Mouse (Mus musculus) retina, embryonic 14.5 days (tissue): ENCODE results near the gene Dgki.
A peak's percentile ranks its signal among the peaks of the same experiment; 100 is the strongest.

Experiments
- DNase-seq: peaks from one replicate; pipeline ENCODE4 v3.0.0-alpha.2; 2015; ENCODE audit warnings: low spot score

The Dgki gene

DNA sequence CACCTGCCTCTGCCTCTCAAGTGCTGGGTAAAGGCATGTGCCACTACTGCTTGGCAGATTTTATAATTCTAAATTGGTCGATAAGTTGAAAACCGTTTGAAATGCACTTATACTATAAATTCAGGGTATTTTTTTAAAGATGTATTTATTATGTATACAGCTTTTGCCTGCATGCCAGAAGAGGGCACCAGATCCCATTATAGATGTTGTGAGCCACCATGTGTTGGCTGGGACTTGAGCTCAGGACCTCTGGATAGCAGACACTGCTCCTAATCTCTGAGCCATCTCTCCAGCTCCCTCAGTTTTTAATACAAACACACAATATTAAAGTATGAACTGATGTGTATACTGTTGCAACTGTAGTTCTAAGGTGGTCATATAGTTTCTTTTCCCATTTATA lies 288.4 kb downstream of the Dgki start:
- no peak for DNase-seq

GRCm38 (mm10) chr6:37007573-37007972 lies 292.4 kb downstream of the Dgki start:
- no peak for DNase-seq

DNA sequence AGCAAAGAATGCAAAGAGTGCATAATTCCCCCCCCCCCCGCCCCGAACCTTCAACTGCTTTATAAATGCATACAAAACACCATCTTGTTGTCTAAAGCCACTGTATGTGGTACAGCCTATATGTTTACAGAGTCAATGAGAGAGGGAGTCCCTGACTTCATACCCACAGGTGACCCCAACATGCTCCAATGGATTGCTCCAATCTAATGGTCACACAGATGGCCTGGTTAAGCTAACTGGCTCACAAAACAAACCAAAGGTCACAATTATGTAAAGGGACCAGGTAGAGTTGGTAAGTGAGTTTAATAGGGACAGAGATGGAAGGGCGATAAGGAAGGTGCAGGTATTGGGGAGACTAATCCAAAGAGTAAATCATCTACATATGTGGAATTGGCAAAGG lies 295.1 kb downstream of the Dgki start:
- DNase-seq, result no peak

- no peak for DNase-seq
Observed at GRCm38 (mm10) chr6:37003235-37003634, 296.7 kb downstream of the Dgki start.

DNA sequence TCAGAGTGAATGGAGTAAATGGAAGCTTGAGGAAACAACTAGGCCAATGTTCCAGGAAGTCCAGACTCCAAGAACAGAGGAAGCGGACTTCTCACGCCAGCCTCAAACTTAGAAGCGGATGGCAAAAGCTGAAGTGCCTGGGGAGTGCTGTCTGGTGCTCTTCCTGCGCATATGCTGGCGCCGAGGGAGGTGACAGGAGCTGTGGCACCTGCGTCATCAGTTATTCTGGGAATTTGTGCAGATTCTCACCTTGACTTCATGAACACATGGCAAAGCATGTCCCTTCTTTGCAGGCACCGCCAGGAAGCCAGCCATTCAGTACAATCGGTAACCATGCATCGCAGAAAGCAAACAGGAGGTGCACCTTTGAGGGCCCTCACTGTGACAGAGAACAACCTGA lies 301.0 kb downstream of the Dgki start:
- no peak for DNase-seq

DNA sequence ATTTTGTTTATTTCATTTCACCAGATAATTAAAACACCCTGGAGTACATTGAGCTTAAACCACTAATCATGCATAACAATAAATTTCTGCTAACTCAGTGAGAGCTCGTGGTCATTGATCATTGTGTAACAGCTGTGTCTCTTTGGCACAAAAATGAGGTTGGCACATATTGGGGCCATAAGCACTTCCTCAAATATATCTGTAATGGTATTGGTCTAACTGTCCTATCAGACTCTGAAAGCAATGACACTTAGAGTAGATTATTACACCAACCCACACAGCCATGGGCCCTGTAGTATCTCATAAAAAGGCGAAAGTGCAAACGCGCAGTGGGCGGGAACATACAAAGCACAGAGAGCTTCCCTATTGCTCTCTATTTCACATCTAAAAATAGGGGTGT lies 305.7 kb downstream of the Dgki start:
- DNase-seq, result no peak

DNA sequence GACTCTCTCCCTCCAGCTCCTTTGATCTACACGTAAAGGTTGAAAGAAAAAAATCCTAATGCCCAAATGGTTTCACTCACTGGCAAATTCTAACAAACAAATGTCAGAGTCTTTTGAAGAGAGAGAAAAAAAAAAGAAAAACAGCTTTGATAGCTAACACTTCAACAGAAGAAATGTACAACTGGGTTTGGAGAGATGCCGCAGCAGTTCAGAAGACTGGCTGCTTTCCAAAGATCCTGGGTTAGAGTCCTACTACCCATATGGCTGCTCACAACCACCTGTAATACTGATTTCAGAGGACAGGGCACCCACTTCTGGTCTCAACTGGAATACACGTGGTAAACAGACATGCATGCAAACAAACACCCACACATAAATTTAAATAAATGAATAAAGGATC lies 309.8 kb downstream of the Dgki start:
- DNase-seq, result no peak

DNA sequence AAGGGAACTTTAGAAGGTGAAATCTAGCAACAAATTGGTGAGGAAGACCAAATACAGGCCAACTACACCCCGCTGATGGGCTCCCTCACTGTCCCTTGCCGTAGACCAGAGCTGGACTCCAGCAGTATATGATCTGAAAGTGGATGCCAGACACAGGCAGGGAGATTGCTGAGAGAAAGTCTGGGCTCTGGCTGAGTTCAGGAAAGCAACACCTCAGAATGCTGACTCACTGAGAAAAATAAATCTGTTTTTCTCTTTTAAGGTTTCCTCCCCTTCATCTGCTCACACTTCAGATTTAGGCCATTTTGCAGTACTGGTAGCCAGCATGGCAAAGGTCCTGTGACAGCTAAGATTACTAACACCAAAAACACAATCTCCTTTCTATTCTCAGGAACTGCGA lies 311.2 kb downstream of the Dgki start:
- no peak for DNase-seq

DNA sequence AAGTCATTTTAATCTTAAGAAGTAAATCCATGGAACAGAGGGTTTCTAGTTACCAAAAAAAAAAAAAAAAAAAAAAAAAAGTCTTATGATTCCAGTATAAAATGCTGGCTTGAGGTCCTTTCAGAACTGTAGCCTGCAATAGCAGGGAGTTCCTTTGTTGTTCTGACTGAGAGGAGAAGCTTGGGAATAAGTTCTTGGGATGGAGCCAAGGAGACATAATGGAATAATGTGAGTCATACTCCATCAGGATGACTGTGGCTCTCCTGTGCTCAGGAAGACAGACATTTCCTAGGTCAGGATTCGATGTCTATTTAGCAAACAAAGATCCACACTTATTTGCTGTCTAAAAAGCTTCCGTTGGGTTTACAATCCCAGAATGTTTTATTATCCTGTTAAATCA lies 318.3 kb downstream of the Dgki start:
- DNase-seq, result no peak

- DNase-seq, result no peak
Observed at GRCm38 (mm10) chr6:36980475-36980874, 319.5 kb downstream of the Dgki start.

GRCm38 (mm10) chr6:36978176-36978575 lies 321.8 kb downstream of the Dgki start:
- DNase-seq, result no peak

GRCm38 (mm10) chr6:36973096-36973495 lies 326.9 kb downstream of the Dgki start:
- no peak for DNase-seq

GRCm38 (mm10) chr6:36972494-36972893 lies 327.5 kb downstream of the Dgki start:
- no peak for DNase-seq

DNA sequence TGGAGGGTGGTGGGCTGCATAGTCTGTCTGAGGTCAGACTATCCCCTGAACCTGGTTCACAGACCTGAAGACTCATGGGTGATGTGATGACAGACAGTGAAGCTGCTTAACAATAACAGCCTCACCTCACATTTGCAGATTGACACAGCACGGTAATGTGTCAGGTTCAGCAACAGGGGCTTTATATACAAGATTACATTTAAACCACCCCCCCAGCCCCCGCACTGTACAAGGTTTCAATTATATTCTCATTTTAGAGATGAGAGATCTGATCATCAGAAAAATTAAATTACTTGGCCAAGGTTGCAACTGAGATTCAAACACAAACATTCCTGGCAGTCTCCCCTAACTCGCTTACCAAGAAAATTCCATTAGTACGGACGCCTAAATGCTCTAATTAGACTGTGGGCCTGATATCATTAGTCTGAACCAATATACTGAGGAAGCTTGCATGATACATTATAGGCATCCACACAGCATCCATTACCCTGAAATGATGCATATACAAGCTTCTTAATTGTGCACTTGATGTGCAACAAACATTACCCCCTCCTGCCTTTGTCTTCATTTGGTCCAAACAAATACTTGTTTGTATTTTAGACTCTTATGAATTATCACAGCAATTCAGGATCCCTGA lies 330.6 kb downstream of the Dgki start:
- DNase-seq, result no peak

DNA sequence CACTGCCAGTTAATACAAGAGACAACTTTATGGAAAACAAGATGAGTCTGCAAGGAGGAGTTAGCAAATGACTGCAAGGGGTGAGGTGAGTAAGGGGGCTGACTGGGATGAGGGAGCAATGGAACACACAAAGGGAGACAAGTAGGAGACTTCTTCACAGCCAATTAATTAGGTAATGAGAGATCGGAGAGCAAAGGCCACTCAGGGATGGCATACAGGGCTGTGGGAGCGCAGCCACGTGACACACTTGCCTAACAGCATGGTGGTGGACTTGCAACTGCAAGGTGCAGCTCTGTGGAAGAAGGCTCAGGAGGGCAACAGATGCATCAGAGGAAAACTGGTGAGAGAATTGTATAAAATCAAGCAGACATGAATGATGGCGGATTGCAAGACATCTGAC lies 339.3 kb downstream of the Dgki start:
- no peak for DNase-seq

DNA sequence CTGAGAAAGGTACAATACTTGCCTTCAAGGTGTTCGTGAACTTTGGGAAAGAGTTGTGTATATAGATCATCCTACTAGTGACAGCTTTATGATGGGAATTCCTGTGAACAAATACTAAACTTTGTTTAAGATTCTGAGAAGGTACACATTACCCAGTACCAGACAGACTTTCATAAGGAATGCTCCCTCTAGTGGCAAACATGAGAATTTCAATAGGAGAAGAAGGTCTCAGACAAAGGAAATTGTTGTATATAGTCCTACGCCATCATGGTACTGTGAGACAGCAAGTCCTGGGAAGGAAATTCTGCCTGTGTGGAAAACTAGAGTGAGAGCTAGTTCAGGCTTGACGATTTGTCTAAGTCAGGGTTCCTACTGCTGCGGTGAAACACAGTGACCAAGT lies 344.7 kb downstream of the Dgki start:
- peak; percentile 46 for DNase-seq

DNA sequence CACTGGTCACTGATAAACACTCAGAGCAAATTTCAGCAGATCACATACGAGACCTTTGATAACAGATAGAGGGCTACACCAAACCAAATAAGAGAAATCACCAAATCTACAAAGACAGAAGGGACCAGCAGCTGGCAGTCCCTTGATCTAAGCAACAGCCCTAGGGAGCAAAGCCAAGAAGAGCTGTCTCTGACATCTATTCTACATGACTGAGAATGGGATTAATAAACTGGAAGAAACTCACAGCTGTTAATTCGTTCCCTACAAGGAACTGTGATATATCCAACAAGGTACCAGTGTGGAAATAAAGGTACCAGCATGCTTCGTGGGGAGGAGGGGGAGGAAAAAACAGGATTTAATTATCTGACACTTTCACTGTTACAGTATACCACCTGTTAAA lies 349.3 kb downstream of the Dgki start:
- peak; percentile 62 for DNase-seq

- DNase-seq, result no peak
Observed at GRCm38 (mm10) chr6:36947861-36948260, 352.1 kb downstream of the Dgki start.

DNA sequence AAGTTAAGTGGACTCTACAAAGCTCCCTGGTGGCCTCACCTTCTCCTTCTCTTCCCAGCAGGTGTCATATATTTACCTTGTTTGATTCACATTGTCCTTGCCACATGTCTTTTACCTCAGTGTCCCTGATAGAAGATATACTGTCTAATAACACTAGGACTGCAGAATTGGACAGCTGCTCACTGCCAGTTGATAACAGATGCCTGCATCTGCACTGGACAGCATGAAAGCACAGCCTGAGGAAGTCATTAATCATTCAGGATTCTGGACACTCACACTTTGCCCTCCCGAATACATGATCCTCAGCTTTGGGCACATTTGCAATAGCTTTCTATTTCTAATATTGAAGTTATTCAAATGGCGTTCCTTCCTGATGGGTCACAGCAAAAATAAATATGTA lies 362.5 kb downstream of the Dgki start:
- DNase-seq, result no peak

DNA sequence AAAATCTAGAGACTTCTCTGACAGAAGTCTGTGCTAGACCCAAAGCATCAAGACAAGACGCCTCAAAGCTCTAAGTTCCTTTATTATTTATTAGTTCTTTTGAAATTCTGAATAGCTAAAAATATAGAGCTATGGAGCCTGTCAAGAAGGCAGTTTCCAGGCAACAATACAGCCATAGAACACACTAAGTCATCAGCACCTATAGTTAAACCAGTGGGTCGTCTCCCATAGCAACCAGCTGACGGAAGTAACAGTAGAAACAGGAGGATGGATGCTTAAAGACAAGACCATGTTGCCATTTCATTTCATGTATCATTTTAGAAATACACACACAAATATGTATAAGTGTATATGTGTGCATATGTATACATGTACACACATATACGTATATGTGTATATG lies 363.2 kb downstream of the Dgki start:
- no peak for DNase-seq

DNA sequence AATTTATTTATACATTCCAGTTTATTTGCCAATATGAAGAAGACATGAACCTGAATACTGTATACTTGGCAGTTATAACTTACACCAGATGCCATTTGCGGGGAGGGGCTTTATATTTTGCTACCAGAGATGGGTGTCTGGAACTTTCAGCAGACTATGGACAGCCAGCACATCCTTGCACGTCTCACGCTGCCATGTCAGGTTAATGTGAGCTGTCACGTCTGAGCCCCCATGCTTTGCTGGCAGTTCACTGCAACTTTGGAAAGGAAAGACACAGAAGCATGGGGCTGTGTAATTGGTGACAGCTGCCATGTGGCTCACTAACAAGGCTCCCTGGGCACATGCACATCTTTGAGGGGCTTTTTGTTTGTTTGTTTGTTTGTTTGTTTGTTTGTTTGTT lies 368.5 kb downstream of the Dgki start:
- DNase-seq, result peak; percentile 17

DNA sequence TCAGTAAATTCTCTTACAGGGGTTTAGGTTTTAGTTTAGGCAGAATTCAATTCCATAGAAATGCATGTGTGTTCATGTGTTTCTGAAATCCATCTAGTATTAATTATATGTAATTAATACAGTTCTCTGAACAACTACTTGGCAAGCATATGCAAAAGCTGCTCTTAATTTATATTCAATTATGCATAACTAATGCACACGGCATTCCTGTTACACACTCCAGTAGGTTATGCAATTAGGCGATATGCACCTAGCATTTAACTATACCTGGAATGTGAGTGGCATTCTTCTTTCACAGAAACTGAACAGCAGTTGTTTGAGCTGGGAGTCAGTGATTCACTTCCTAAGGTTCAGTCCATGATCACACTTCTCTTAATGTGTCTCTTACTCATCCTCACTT lies 370.2 kb downstream of the Dgki start:
- no peak for DNase-seq

- DNase-seq, result no peak
Observed at GRCm38 (mm10) chr6:36926455-36926854, 373.5 kb downstream of the Dgki start.

DNA sequence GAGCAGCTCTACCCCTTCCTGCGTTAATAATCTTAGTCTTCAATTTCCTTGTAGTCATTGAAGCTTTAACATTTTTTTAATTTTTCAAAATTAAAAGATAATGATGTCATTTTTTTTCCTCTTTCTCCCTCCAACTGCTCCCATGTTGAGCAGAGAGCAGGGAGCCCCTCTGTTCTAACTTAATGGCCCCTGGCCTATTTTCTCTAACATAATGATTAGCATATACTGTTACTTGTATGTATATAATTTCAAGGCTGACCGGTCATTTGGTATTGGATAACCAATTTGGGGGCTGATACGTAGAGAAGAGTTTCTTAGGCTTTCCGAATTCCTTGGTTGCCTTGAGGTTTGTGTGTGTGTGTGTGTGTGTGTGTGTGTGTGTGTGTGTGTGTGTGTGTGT lies 378.0 kb downstream of the Dgki start:
- no peak for DNase-seq

GRCm38 (mm10) chr6:36911586-36911985 lies 388.4 kb downstream of the Dgki start:
- DNase-seq, result no peak
